Mouse (Mus musculus) liver, adult 2 months (tissue): ENCODE results near the gene Gm45062. TPM values are rescaled to one million over a fixed set of nuclear protein-coding genes. Genes with fewer than 3 reads are reported as not detected.

Experiments used
- DNase-seq: peaks from one replicate; pipeline ENCODE4 v3.0.0-alpha.2; 2011; ENCODE audit warnings: low read depth, low spot score; ENCODE audit errors: extremely low read depth
- H3K27ac ChIP-seq: fragments of 200-500 bp; replicated peaks from 2 replicates; pipeline ENCODE4 v1.5.1; 2012; ENCODE audit warnings: low read depth, mild to moderate bottlenecking, control low read depth, inconsistent platforms, low read length; ENCODE audit not compliant: insufficient read depth
- H3K27me3 ChIP-seq: fragments of 200-500 bp; 2 replicates; pipeline ENCODE4 v1.6.1; 2012; ENCODE audit warnings: mild to moderate bottlenecking, moderate library complexity, low read length, inconsistent platforms; ENCODE audit not compliant: control insufficient read depth, insufficient read depth
- H3K36me3 ChIP-seq: fragments of 200-500 bp; 2 replicates; pipeline ENCODE4 v1.6.1; 2012; ENCODE audit warnings: low read length, inconsistent platforms; ENCODE audit not compliant: control insufficient read depth, insufficient read depth
- H3K4me1 ChIP-seq: fragments of 200-500 bp; 2 replicates; pipeline ENCODE4 v1.6.1; 2011; ENCODE audit warnings: low read length; ENCODE audit not compliant: control insufficient read depth, insufficient read depth
- H3K4me3 ChIP-seq: fragments of 200-500 bp; 2 replicates; pipeline ENCODE4 v1.5.1; 2011; ENCODE audit warnings: low read depth, mild to moderate bottlenecking, control low read depth, low read length, moderate library complexity; ENCODE audit not compliant: insufficient read depth
- H3K79me2 ChIP-seq: fragments of 200-500 bp; 2 replicates; pipeline ENCODE4 v1.6.1; 2012; ENCODE audit warnings: inconsistent platforms, mild to moderate bottlenecking, low read length, moderate library complexity; ENCODE audit not compliant: control insufficient read depth, insufficient read depth
- H3K9ac ChIP-seq: fragments of 200-500 bp; 2 replicates; pipeline ENCODE4 v1.6.1; 2012; ENCODE audit warnings: low read depth, mild to moderate bottlenecking, control low read depth, inconsistent platforms, low read length
- CTCF ChIP-seq: fragments of 200-500 bp; IDR thresholded peaks from 2 replicates; pipeline ENCODE4 v1.5.1; 2011; ENCODE audit warnings: low read depth, low read length, control low read depth
- POLR2A ChIP-seq: fragments of 200-500 bp; IDR thresholded peaks from 2 replicates; pipeline ENCODE4 v1.6.1; 2011; ENCODE audit warnings: low read length, control low read depth; ENCODE audit not compliant: insufficient read depth; ENCODE audit errors: extremely low read depth
- WGBS: fragments of 180-500 bp; shearing (Covaris S2); methylation state at CpG from one replicate; pipeline ENCODE4 v1.1.7; 2018; 5-methylcytosine and 5-hydroxymethylcytosine counted together
- polyA plus RNA-seq: library from polyadenylated mRNA; depleted of rRNA; stranded (reverse); fragments of >200 nt; gene quantifications from 2 replicates; pipeline ENCODE4 v1.2.3, GENCODE M21; 2012
- total RNA-seq: library from RNA; depleted of rRNA; stranded (reverse); fragments of >200 nt; gene quantifications from 2 replicates; pipeline ENCODE4 v1.2.3, GENCODE M21; 2014

Gm45062 gene
- total and polyA plus RNA-seq, 2 experiments = 0.70 to 2.0 TPM

DNA sequence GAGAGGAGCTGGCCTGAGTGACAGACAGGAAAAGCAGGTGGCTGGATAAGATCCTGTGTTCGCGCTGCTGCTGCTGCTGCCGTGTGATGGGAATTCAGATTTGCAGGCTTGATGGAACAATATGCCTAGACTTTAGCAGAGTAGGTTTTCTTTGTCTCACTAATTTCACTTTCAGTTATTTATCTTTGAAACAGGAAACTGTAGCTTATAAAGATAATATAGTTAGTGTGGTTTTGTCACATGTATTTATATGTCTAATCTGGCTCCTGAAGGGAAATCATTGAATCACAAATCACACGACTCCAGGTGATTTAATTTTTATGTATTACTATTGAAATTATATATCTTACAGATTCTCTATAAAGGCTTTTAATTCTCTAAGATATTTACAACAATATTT, 24.0 kb downstream of the Gm45062 start:
- DNase-seq = no peak
- Histone ChIP-seq H3K79me2 (no peaks in the 10 kb centered on the region), H3K36me3 (no peaks in the 10 kb centered on the region), H3K4me3 (no peak overlapping the region), H3K27ac (no peak overlapping the region), H3K4me1 (no peaks in the 10 kb centered on the region; the same call in 1 of the 2 replicates), H3K9ac (no peak overlapping the region), H3K27me3 (no peaks in the 10 kb centered on the region)
- 85% methylated on average over 4 of the region's 4 CpGs for WGBS
- TF ChIP-seq CTCF = no peak
- no peak for TF ChIP-seq POLR2A

DNA sequence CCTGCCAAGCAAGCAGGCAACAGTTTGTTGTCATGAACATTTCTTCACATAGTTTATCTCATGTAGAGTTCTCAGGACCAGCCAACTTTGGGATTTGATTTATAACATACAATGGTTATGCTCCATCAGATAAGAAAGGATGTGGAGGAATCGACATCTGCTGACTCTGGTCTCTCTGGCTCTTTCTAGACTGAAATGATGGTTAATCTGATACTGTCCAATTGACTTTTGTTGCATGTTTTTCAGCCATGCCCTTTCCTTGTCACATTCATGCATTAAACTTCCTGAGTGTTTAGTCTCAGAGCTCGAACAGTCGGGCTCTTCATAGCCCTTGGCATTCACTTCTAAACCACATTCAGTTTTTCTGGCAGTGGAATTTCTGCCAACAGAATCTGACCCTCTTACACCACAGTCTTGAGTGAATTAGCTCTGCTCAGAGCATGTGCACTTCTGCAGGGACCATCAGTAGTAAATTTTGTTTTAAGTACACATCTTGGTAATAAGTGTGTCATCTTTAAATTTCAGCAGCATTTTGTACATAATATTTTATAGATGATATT, 26.2 kb downstream of the Gm45062 start:
- Histone ChIP-seq H3K4me3 (no peak overlapping the region), H3K9ac (no peak overlapping the region), H3K79me2 (no peaks in the 10 kb centered on the region), H3K4me1 (no peaks in the 10 kb centered on the region; the same call in 1 of the 2 replicates), H3K36me3 (no peaks in the 10 kb centered on the region), H3K27me3 (no peaks in the 10 kb centered on the region), H3K27ac (no peak overlapping the region)
- no peak for DNase-seq
- TF ChIP-seq CTCF = no peak
- TF ChIP-seq POLR2A = no peak
- 79% methylated on average over 3 of the region's 3 CpGs for WGBS

DNA sequence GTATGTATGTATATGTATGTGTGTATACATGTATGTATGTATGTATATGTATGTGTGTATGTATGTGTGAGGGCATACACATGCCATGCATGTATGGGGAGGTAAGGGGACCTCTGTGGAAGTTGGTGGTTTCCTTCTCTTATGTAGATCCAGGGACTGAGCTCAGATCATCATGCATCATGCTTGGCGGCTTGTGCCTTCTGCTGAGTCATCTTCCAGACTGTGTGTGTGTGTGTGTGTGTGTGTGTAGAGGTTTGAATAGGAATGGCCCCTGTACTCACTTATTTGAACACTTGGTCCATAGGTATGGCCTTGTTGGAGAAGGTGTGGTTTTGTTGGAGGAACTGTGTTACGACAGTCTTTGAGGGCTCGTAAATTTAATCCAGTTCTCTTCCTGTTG, 26.9 kb downstream of the Gm45062 start:
- TF ChIP-seq CTCF (no peak), POLR2A (no peak)
- no peak overlapping the region for H3K27ac ChIP-seq
- 98% methylated on average over 3 of the region's 3 CpGs for WGBS
- no peaks in the 10 kb centered on the region for H3K79me2 ChIP-seq
- H3K9ac ChIP-seq = no peak overlapping the region
- no peaks in the 10 kb centered on the region; the same call in 1 of the 2 replicates for H3K4me1 ChIP-seq
- no peak overlapping the region for H3K4me3 ChIP-seq
- H3K36me3 ChIP-seq = no peaks in the 10 kb centered on the region
- no peaks in the 10 kb centered on the region for H3K27me3 ChIP-seq
- DNase-seq = no peak

DNA sequence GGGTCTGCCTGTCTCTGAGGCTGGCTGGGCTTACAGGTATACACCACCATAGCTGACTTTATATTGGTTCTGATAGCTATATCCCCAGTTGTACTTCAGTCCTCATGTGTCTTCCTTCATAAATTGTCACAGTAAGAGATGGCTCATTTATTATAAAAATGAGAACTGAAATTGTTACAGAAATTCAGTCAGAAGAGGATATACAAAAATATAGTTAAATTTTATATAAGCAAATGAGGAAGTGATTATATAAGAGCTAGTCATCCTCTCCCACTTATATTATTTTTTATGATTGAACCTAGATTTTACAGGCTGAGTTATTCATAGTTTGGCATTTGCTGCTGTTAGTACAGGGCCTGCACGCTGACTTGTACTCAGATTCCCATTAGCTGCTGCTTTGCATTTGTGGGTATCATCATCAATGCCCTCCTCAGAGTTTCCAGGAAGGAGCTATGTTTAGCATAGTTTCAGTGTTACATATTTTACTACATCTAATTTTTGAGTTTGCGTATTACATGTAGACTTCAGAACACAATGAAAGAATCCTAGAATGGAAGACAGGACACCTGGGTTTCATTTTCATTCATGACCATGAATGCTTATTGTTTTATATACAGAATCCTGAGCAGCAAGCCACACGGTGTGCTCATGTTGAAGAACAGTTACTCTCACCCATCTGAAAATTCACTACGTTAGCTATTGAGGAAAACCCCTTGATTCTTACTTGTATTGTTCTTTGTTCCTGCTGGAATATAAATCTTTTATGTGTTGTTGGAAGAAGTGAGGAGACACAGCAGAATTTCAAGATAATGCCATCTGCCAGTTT, 29.7 kb downstream of the Gm45062 start:
- Histone ChIP-seq H3K27ac (no peak overlapping the region), H3K4me1 (no peaks in the 10 kb centered on the region; the same call in 1 of the 2 replicates), H3K4me3 (no peak overlapping the region), H3K79me2 (no peaks in the 10 kb centered on the region), H3K36me3 (no peaks in the 10 kb centered on the region; the same call in 1 of the 2 replicates), H3K27me3 (no peaks in the 10 kb centered on the region), H3K9ac (no peak overlapping the region)
- TF ChIP-seq POLR2A (no peak), CTCF (no peak)
- WGBS = 91% methylated on average over 4 of the region's 4 CpGs
- DNase-seq = no peak

DNA sequence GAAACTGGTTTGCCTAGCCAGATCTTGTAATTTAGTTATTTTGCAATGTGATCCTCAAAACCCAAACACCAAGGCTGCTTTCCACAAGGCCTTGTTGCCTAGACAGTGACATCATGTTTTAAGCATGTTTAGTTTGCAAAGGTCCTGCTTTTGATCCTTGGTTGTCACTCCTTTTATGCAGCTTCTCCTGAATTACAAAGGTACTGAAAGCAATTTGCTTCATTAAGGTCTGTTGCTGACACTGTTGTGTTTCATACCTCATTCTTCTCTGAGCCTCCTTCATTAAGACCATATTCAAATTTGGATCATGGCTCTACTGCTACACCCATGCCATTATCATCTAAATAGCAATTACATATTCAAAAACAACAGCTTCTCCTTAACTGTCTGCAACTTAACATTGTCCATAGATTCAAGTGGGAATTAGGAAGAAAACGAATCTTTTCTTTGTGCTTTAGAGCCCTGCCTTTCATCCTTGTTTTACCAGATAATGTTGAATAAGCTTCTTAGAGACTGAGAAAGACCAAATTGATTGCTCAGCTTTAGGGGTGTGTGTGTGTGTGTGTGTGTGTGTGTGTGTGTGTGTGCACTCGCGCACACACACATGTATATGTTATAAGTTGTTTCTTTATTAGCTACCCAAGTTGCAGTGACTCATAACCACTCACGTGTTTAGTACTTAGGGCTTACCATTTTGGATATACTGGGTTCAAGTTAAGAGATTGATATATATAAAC, 35.0 kb downstream of the Gm45062 start:
- Histone ChIP-seq H3K9ac (no peak overlapping the region), H3K79me2 (no peaks in the 10 kb centered on the region), H3K27ac (no peak overlapping the region), H3K4me3 (no peak overlapping the region), H3K27me3 (no peaks in the 10 kb centered on the region), H3K4me1 (no peaks in the 10 kb centered on the region), H3K36me3 (no peaks in the 10 kb centered on the region; the same call in 1 of the 2 replicates)
- no peak for DNase-seq
- 92% methylated on average over 4 of the region's 4 CpGs for WGBS
- no peak for TF ChIP-seq POLR2A
- TF ChIP-seq CTCF = no peak
